Mouse (Mus musculus): Measurements from ENCODE around the gene Srebf1.

DNA sequence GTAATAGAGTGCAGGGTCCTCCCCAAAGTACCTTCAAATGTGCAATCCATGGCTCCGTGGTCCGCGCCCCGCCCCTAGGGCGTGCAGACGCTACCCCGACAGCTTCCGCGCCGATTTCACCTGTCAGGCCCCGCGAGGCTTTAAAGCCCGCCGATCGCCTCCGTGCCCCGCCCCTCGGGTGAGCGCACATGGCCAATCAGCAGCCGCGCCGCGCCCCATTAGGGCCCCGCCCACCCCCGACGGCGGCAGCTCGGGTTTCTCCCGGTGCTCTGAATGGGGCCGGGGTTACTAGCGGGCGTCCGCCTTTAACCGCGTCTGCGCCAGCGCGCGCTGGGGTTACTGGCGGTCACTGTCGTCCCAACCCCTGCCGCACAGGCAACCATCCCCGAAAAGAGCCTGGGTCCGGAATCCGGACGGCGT, 12.1 kb downstream of the Srebf1 start:
- TF ChIP-seq CTCF (IDR thresholded peaks at IDR 0.05; ENCODE audit: insufficient read depth, low read depth, low read length): no peak
- TF ChIP-seq POLR2A (IDR thresholded peaks at IDR 0.05; ENCODE audit: insufficient read depth, low read depth, low read length): peak; percentile 56

Measured in olfactory bulb, adult 2 months (tissue).